Mouse (Mus musculus) neural tube, embryonic 11.5 days (tissue): Measurements from ENCODE around the gene Sik1. TPM values are rescaled to one million over a fixed set of nuclear protein-coding genes. Genes with fewer than 3 reads are reported as not detected.

Experiments
- ATAC-seq: fragments of 200-750 bp; cut with Nextera tagmentation; 2 replicates; pipeline ENCODE4 v1.8.0; 2017; ENCODE audit warnings: moderate number of reproducible peaks, mild to moderate bottlenecking, moderate TSS enrichment, moderate library complexity; ENCODE audit not compliant: insufficient read depth, low FRiP score, low TSS enrichment
- DNase-seq: peaks from one replicate; pipeline ENCODE4 v3.0.0-alpha.2; 2015; ENCODE audit warnings: low spot score
- H3K27ac ChIP-seq: fragments of 300-500 bp; sonication (generic); 2 replicates; pipeline ENCODE4 v1.5.1; 2014; ENCODE audit warnings: low read depth, mild to moderate bottlenecking, low read length
- H3K27me3 ChIP-seq: fragments of 300-500 bp; sonication (generic); 2 replicates; pipeline ENCODE4 v1.6.1; 2014; ENCODE audit warnings: mild to moderate bottlenecking, low read length, mixed read lengths; ENCODE audit not compliant: control insufficient read depth, insufficient read depth
- H3K36me3 ChIP-seq: fragments of 300-500 bp; sonication (generic); 2 replicates; pipeline ENCODE4 v1.6.1; 2014; ENCODE audit warnings: mild to moderate bottlenecking, low read length, moderate library complexity, mixed read lengths; ENCODE audit not compliant: control insufficient read depth, insufficient read depth
- H3K4me1 ChIP-seq: fragments of 300-500 bp; sonication (generic); 2 replicates; pipeline ENCODE4 v1.6.1; 2014; ENCODE audit warnings: low read length, mixed read lengths; ENCODE audit not compliant: control insufficient read depth, insufficient read depth
- H3K4me2 ChIP-seq: fragments of 300-500 bp; sonication (generic); 2 replicates; pipeline ENCODE4 v1.6.1; 2014; ENCODE audit warnings: low read depth, mild to moderate bottlenecking, moderate library complexity
- H3K4me3 ChIP-seq: fragments of 300-500 bp; sonication (generic); 2 replicates; pipeline ENCODE4 v1.5.1; 2014; ENCODE audit warnings: low read depth, low read length
- H3K9ac ChIP-seq: fragments of 300-500 bp; sonication (generic); 2 replicates; pipeline ENCODE4 v1.6.1; 2014; ENCODE audit warnings: mild to moderate bottlenecking, low read length
- H3K9me3 ChIP-seq: fragments of 300-500 bp; sonication (generic); 2 replicates; pipeline ENCODE4 v1.6.1; 2016; ENCODE audit warnings: low read length; ENCODE audit not compliant: control insufficient read depth
- WGBS: fragments of 180-500 bp; shearing (Covaris S2); extraction: QIAGEN DNeasy Blood & Tissue Kit; methylation state at CpG from one replicate; pipeline ENCODE4 v1.1.7; 2014; 5-methylcytosine and 5-hydroxymethylcytosine counted together
- polyA plus RNA-seq: library from polyadenylated mRNA; unstranded; fragments of >200 nt; fragmentation: Nextera tagmentation; extraction: Ambion mirVana; gene quantifications from 2 replicates; pipeline ENCODE4 v1.2.1, GENCODE M21; 2014

Gene Sik1
- polyA plus RNA-seq, 1 experiment from 2014 or later: 18.3 TPM

- no peaks in the 10 kb centered on the region for H3K9me3 ChIP-seq
- H3K9ac ChIP-seq: no peak overlapping the region
- no peak overlapping the region for H3K27ac ChIP-seq
- 92% methylated on average over 12 of the region's 12 CpGs for WGBS
- no peaks in the 10 kb centered on the region for H3K27me3 ChIP-seq
- H3K36me3 ChIP-seq: peaks cover 11% of the 10 kb centered on the region; the same call in 1 of the 2 replicates
- H3K4me2 ChIP-seq: no peak overlapping the region
- H3K4me1 ChIP-seq: no peaks in the 10 kb centered on the region
- no peak overlapping the region for H3K4me3 ChIP-seq
- ATAC-seq (no peak), DNase-seq (no peak)
These were observed 12.4 kb downstream of the Sik1 start for GRCm38 (mm10) chr17:31842930-31843822.

- no peaks in the 10 kb centered on the region for H3K4me1 ChIP-seq
- no peak overlapping the region for H3K4me3 ChIP-seq
- H3K9me3 ChIP-seq: no peaks in the 10 kb centered on the region
- 78% methylated on average over 18 of the region's 18 CpGs for WGBS
- H3K27ac ChIP-seq: no peak overlapping the region
- H3K9ac ChIP-seq: no peak overlapping the region
- H3K4me2 ChIP-seq: no peak overlapping the region
- no peak for DNase-seq
- peaks cover 2% of the 10 kb centered on the region; the same call in 1 of the 2 replicates for H3K36me3 ChIP-seq
- H3K27me3 ChIP-seq: no peaks in the 10 kb centered on the region
- no peak for ATAC-seq
These were observed 13.6 kb downstream of the Sik1 start for GRCm38 (mm10) chr17:31841842-31842611.

GRCm38 (mm10) chr17:31841453-31841841 is 14.2 kb downstream of the Sik1 start:
- 79% methylated on average over 3 of the region's 3 CpGs for WGBS

GRCm38 (mm10) chr17:31840423-31841003 is 15.1 kb downstream of the Sik1 start:
- Histone ChIP-seq H3K36me3 (no peaks in the 10 kb centered on the region), H3K9ac (no peak overlapping the region), H3K27ac (no peak overlapping the region), H3K4me3 (no peak overlapping the region), H3K27me3 (no peaks in the 10 kb centered on the region), H3K9me3 (0 out of 2 replicates have a peak, but pooled peaks cover 3% of the 10 kb centered on the region), H3K4me1 (no peaks in the 10 kb centered on the region), H3K4me2 (no peak overlapping the region)
- DNase-seq (no peak), ATAC-seq (no peak)
- WGBS: 61% methylated on average over 6 of the region's 6 CpGs

More at GRCm38 (mm10) chr17:31841453-31841841, 14.2 kb downstream of the Sik1 start:
- H3K27me3 ChIP-seq: no peaks in the 10 kb centered on the region
- H3K36me3 ChIP-seq: peaks cover 2% of the 10 kb centered on the region; the same call in 1 of the 2 replicates
- H3K4me3 ChIP-seq: no peak overlapping the region
- H3K9me3 ChIP-seq: no peaks in the 10 kb centered on the region
- H3K9ac ChIP-seq: no peak overlapping the region
- H3K4me1 ChIP-seq: no peaks in the 10 kb centered on the region
- ATAC-seq (no peak), DNase-seq (no peak)
- no peak overlapping the region for H3K4me2 ChIP-seq
- H3K27ac ChIP-seq: no peak overlapping the region

- no peak for ATAC-seq
- H3K9me3 ChIP-seq: 0 out of 2 replicates have a peak, but pooled peaks cover 3% of the 10 kb centered on the region
- H3K27me3 ChIP-seq: no peaks in the 10 kb centered on the region
- DNase-seq: no peak
- no peaks in the 10 kb centered on the region for H3K36me3 ChIP-seq
- no peak overlapping the region for H3K27ac ChIP-seq
- WGBS: 81% methylated on average over 7 of the region's 7 CpGs
- H3K4me2 ChIP-seq: no peak overlapping the region
- H3K4me1 ChIP-seq: 0 out of 2 replicates have a peak, but pooled peaks cover 2% of the 10 kb centered on the region
- H3K4me3 ChIP-seq: no peak overlapping the region
- no peak overlapping the region for H3K9ac ChIP-seq
These were observed 18.8 kb downstream of the Sik1 start for GRCm38 (mm10) chr17:31836772-31837171.

- Histone ChIP-seq H3K4me3 (no peak overlapping the region), H3K9ac (no peak overlapping the region), H3K27me3 (no peaks in the 10 kb centered on the region), H3K4me1 (0 out of 2 replicates have a peak, but pooled peaks cover 2% of the 10 kb centered on the region), H3K36me3 (no peaks in the 10 kb centered on the region), H3K9me3 (0 out of 2 replicates have a peak, but pooled peaks cover 3% of the 10 kb centered on the region), H3K4me2 (no peak overlapping the region), H3K27ac (no peak overlapping the region)
- DNase-seq: no peak
- no peak for ATAC-seq
- WGBS: 77% methylated on average over 2 of the region's 2 CpGs
These were observed 19.4 kb downstream of the Sik1 start for GRCm38 (mm10) chr17:31836264-31836607.

GRCm38 (mm10) chr17:31835528-31836263 is 19.9 kb downstream of the Sik1 start:
- H3K27ac ChIP-seq: no peak overlapping the region
- 0 out of 2 replicates have a peak, but pooled peaks cover 2% of the 10 kb centered on the region for H3K4me1 ChIP-seq
- H3K36me3 ChIP-seq: no peaks in the 10 kb centered on the region
- 0 out of 2 replicates have a peak, but pooled peaks cover 3% of the 10 kb centered on the region for H3K9me3 ChIP-seq
- no peak for DNase-seq
- WGBS: 96% methylated on average over 11 of the region's 11 CpGs
- H3K27me3 ChIP-seq: no peaks in the 10 kb centered on the region
- no peak overlapping the region for H3K4me3 ChIP-seq
- H3K9ac ChIP-seq: no peak overlapping the region
- H3K4me2 ChIP-seq: no peak overlapping the region
- ATAC-seq: no peak
